Mouse (Mus musculus) spleen, embryonic (tissue): ENCODE measurements around the gene Sin3b.

Source experiments
- CTCF ChIA-PET: fragments of 350-600 bp; sonication (Branson Sonifier 250); formaldehyde crosslinking; loops from one replicate; lab custom pipeline; 2022; lab: Charles Lee

Gene Sin3b

DNA sequence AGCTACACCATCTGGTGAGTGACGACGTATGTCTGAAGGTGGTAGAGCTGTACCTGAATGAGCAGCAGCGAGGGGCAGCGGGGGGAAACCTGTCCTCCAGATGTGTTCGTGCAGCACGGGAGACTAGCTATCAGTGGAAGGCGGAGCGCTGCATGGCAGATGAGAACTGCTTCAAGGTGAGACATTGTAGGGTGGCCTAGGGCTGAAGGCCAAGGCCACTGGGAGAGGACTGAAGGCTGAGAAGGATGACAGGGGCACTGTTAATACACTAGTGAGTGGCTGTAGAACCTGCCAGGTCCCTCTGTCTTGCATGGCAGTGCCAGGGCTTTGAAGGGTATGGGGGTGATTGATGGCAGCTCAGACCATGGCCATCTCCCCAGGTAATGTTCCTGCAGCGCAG is 30.1 kb downstream of the Sin3b start:
- CTCF ChIA-PET, result no interaction called here

DNA sequence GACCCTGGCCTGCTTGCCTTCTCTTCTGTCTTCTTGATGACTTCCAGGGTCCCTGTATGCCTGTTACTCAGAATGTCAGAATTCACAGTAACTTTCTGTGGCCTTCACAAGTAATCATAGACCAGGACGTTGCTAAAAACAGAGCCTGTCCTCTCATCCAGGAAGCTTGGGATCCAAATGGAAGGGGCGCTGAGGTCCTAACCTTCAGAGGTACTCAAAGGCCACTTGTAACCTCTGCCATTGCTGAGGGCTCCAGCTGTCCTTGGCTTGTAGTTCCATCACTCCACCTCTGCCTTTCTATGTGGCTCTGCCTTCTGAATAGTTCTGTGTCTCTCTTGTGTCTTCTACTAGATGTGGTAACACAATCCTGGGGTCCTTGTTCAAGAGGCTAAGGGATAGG is 30.7 kb downstream of the Sin3b start:
- CTCF ChIA-PET, result no interaction called here

DNA sequence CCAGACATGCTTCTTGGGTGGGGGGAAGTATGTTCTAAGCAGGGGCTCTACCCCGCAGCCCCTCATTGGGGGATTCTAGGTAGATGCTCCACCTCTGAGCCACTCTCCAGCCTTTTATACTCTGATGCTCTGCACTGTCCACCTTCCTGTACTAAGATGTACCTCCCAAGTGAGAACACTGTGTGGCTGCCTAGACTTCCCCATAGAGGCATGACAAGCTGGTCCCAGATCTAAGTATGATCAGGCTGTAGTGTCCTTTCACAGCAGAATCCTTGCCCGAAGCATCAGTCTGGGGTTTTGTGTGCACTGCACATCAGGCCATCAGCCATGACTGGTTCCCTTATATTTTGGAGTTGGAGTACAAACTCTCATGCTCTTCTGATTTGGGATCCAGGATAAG is 32.9 kb downstream of the Sin3b start:
- CTCF ChIA-PET, result no interaction called here

DNA sequence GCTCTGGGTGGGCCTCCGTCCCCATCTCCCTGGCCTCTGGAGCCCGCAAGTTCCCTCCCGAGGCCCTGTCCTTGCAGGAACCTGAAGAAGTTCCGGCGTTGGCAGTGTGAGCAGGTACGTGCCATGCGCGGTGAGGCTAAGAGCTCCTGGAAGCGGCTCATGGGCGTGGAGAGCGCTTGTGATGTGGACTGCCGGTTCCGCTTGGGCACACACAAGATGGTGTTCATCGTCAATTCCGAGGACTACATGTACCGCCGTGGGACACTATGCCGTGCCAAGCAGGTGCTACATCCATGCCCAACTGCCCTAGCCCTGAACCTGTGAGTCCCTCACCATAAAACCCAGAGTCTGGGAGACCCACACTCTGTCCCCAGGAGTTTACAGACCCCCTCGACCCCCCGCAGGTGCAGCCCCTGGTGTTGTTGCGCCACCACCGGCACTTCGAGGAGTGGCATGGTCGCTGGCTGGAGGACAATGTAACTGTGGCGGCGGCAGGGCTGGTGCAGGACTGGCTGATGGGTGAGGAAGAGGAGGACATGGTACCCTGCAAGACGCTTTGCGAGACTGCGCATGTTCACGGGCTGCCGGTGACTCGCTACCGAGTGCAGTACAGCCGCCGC is 33.8 kb downstream of the Sin3b start:
- CTCF ChIA-PET, result no interaction called here

DNA sequence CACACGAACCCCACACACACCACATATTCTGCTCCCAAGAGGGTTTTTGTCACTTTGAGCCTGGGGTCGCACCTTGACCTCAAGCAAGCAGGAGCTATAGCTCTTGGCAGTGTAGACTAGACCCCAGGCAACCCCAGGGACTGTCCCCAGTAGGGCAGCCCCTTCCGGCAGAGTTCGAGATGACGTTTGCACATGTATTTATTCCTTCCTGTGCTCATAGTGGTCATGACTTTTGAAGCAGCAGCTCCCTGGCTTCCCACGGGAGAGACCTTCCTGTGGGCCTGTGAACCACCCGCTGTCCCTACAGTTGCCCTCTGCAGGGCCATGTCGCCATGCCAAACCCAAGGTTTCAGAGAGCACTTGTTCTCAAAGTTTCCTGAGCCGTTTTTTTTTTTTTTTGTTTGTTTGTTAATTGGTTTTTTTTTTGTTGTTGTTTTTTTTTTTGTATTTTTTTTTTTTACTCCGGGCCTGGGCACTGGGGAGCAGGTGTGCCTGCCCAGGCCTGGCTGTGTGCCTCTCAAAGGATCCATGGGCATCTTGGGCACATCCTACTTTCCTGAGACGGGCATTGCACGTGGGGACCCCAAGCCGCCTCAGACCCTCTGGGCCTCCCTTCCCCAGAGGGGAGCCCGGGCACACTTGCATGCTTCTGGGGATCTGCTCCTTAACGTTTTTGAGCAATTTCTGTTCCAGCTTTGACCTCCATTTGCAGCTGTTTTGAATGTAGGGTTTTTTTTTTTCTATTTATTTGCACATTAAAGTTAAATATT is 34.5 kb downstream of the Sin3b start:
- CTCF ChIA-PET, result no interaction called here

DNA sequence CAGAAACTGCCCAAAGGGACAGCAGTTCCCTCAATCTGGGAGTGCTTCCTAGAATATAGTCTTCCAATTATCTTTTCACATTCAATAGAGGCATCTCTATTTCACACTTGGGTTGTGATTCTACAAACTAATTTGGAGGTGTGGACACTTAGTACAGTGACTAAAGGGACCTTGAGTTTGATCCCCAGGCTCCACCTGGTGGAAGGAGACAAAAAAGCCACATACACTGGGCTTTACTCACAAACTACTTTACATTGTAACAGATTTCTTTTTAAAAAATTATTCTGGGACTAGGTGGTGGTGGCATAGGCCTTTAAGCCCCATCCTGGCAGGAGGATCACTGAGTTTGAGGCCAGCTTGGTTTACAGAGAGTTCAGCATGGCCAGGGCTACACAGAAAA is 35.2 kb downstream of the Sin3b start:
- CTCF ChIA-PET, result no interaction called here

DNA sequence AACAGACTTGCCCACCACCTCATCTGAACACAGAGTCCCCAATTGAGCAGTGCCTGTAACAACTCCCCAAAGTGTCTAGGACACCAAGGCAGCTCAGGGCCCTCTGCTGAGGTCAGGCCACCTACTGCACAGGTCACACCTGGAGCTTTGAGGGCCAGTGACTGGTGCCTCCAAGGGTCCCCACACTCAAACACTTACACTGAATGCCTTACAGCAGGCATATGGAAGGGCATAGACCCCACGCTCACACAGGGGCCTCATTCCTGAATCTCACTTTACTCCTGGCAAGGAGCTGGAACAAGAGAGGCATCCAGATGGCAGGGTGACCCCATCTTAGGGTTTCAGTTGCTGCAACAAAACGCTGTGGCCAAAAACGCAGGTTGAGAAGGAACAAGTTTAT is 37.1 kb downstream of the Sin3b start:
- CTCF ChIA-PET, result no interaction called here

DNA sequence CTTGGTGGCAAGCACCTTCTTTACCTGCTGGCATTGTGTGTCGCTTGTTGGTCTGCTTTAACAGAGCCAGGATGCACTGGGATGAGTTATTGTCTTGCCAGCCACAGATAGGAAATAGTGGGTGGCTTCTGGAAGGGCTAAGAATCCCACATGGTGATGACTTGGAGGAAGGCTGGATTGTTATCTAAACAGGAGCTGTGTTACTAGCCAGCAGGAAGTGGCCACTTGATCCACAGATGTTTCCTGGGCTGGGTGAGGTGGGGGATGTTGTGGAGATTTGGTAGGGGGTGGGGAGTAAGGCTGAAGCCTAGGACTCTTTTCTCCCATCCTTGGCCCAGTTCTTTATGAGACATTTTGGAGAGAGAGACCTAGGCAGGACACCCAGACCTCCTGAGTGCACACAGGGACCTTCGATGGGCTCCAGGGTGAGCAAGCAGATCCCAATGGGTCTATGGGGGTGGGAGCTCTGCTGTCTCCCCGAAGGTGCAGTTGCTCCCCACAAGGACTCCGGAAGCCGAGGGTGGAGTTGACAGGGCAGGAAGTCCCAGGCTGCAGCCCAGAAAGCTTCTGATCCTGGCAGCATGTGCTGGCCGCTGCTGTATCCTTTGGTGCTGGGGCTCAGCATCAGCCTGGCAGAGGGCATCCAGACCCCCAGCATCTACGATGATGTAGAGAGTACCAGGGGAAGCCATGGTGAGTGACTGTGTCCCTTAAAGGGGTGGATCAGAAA is 38.4 kb downstream of the Sin3b start, which contains the start of gene F2rl3:
Gene F2rl3, plus strand, starts transcription at position 559 of the 730 bp plus-strand sequence.
- CTCF ChIA-PET, result no interaction called here

DNA sequence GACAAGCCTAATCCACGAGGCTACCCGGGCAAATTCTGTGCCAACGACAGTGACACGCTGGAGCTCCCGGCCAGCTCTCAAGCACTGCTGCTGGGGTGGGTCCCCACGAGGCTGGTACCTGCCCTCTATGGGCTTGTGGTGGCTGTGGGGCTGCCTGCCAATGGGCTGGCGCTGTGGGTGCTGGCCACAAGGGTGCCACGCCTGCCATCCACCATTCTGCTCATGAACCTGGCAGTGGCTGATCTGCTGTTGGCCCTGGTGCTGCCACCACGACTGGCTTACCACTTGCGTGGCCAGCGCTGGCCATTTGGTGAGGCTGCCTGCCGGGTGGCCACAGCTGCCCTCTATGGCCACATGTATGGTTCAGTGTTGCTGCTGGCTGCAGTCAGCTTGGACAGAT is 39.2 kb downstream of the Sin3b start:
- CTCF ChIA-PET, result no interaction called here

DNA sequence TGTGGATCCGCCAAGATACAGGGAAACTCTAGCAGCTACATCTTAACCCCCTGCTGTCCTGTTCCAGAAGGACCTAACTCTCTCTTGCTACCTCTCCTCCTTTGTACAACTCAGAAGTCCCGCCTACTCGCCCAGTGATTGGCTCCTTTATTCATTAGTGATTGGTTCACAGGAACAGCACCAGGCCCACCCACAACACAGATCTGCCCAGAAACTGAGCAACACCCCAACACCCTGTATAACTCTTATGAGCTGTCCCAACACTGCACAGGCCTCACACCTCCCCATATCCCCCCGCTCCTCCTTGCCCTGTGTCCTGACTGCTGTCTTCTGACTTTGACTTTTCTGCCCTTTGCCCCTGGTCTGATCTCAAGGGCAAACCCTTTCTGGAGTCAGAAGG is 42.6 kb downstream of the Sin3b start:
- CTCF ChIA-PET, result no interaction called here

DNA sequence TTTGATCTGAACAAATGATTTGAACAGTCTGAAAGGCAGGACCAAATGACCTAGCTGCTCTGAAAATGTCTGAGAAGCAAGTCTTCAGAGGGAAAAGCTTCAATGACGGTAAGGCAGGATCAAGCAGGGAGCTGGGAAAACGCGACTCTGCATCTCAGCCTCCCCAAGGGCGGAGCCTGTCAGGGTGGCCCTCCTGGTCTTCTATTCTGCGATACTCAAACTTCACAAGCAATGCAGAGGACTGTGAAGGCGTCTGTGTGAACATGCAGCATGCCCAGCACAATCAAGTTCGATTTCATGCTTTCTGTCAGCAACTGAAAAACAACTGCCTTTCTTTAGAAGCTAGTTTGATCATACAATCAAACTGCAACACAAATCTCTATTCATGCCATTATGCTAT is 43.7 kb downstream of the Sin3b start:
- CTCF ChIA-PET, result no interaction called here

DNA sequence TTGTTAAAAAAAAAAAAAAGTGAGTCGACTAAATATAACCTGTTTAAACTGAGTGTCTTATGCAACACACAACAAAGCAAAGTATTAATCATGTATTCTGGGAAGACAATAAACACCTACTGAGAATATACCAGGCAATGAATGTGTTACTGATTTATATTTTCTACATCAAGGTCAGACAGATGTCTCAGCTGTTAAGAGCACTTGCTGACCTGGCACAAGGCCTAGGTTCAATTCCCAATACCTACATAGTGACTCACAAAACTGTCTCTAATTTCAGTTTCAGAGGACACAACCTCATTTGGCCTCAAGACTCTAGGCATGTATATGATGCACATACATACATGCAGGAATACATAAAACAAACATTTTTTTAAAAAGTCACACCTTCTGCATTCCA is 54.7 kb downstream of the Sin3b start:
- CTCF ChIA-PET, result no interaction called here

DNA sequence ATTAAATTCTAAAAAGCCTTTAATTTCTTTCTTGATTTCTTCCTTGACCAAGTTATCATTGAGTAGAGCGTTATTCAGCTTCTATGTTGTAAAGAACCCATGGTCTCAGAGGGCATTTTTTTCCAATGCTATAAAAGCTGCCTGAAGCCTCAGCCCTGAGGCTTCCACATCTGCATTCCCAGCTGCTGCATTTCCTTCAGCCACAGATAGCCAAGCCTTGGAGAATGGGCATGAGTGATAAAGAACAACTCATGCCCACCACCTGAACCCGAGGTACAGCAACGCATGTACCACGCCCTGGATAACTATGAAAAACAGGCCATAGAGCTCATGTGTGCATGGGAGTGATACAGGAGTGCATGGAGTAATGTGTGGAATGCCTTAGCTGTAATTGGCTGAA is 57.6 kb downstream of the Sin3b start:
- CTCF ChIA-PET, result no interaction called here

DNA sequence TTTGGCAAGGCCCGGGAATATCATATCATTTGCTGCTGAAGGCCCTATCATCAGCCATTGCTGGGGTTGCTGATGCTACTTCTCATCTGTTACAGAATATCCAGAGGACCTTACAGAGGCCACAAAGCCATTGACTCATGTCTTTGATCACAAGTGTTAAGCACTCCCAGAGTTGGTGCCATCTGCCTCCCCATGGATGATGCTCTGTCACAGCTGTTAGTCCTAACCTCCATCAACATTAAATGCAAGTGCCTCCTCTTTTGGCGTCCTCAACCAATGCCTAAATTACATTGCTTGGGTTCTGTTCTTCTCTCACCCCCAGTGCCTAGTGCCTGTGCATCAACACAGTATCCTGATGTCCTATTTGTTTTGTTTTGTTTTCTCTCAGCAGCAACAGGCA is 78.5 kb downstream of the Sin3b start:
- CTCF ChIA-PET, result no interaction called here
